Comparison of ENCODE assay signal across 1 mouse cellular context in genomic region chr11:115630532-115631504, GRCm38 (mm10).
TF ChIP-seq lines count a peak whose summit lies in the region.

No protein-coding gene starts in this region.

TF ChIP-seq in CH12.LX, 34 proteins besides CTCF, POLR2A, EP300 and RAD21 (continued from another document):
- no peak; the same call in 1 of the 2 replicates for TF ChIP-seq HCFC1 (IDR thresholded peaks at IDR 0.05; ENCODE audit: low read depth, low read length)
- TF ChIP-seq MAFK (IDR thresholded peaks at IDR 0.05; ENCODE audit: insufficient replicate concordance, low read length): peak; percentile 87
- peak; percentile 41; the same call in 1 of the 2 replicates for TF ChIP-seq ZMIZ1 (IDR thresholded peaks at IDR 0.05; ENCODE audit: low read depth, low read length)
- TF ChIP-seq MAX (IDR thresholded peaks at IDR 0.05; ENCODE audit: low read length): peak; percentile 78
- peak; percentile 100 for TF ChIP-seq JUN (IDR thresholded peaks at IDR 0.05; ENCODE audit: insufficient read depth, low read depth, low read length)
- peak; percentile 96 for TF ChIP-seq BHLHE40 (IDR thresholded peaks at IDR 0.05; ENCODE audit: low read depth, low read length)
- TF ChIP-seq MXI1 (IDR thresholded peaks at IDR 0.05; ENCODE audit: low read depth, low read length): peak; percentile 50
- TF ChIP-seq MAZ (IDR thresholded peaks at IDR 0.05; ENCODE audit: low read depth, low read length): peak; percentile 95
- TF ChIP-seq TCF12 (IDR thresholded peaks at IDR 0.05; ENCODE audit: low read depth, low read length): peak; percentile 99
- TF ChIP-seq JUND (conservative IDR thresholded peaks at IDR 0.05; ENCODE audit: low read depth, low read length): peak; percentile 96
- peak; percentile 99 for TF ChIP-seq MEF2A (IDR thresholded peaks at IDR 0.05; ENCODE audit: borderline replicate concordance, low read depth, low read length)
- TF ChIP-seq TBP (conservative IDR thresholded peaks at IDR 0.05; ENCODE audit: low read depth, low read length): peak; percentile 91
